Mouse (Mus musculus) urinary bladder, postnatal 36 days (tissue): ENCODE measurements at regions not wholly inside any gene's neighbourhood (a gene's known extent, or its start where the extent isn't known, plus 50 kb on each side); places are given as distances from the start of the nearest gene placed in this dataset.

ENCODE experiments used
- DNase-seq, 2 experiments: peaks; one replicate each; pipeline ENCODE4 v3.0.0; 2022; ENCODE audit warnings: low spot score in 2 of 2, mixed read lengths in 1 of 2

DNA sequence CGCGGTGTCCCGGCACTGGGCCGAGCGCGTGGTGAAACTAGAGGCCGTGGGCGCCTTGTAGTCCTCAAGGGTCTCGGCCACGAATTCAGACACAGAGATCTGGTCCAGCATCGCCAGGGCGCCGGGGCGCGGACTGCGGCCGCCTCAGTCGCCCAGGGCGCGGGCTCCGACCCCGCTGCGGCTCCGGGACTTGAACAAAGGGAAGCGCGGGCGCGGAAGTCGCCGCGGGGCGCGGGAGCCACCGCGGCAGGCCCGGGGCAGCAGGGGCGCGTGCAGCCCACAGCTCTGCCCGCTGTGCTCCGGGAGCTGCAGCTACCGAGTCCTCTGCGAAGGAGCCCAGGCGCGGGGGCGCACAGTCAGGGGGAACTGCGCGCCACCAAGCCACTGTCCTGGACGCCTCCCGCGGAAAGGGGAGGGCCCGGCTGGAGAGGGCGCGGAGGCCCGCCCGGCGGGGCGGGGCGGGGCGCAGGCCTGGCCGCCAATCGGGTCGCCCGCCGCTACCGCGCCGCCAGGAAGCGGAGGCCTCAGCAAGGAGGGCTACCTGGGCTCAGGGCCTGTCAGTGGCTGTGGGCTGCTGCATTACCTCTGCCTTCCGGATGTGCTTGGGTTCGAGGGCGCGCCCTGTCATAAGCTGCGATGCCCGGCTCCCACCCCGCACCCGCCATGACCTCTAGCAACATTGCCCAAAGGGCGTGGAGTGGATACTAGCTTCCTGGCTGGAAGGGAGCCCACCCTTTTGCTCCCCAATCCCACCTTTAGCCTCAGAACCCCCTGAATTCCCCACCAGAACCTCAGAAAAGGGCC, 155.2 kb upstream of the 9030624G23Rik start:
- DNase-seq: peak; percentile 5 to 8
